Mouse (Mus musculus): ENCODE measurements at regions not wholly inside any gene's neighbourhood (a gene's known extent, or its start where the extent isn't known, plus 50 kb on each side); places are given as distances from the start of the nearest gene placed in this dataset.

- no peak for DNase-seq (ENCODE audit: low spot score in 2 of 2)
These were observed 268.5 kb downstream of the AW209491 start for GRCm38 (mm10) chr13:14898495-14898894.

GRCm38 (mm10) chr13:14930137-14930785 is 300.3 kb downstream of the AW209491 start:
- DNase-seq (ENCODE audit: low spot score in 2 of 2) = no peak

GRCm38 (mm10) chr13:14966187-14966726 is 336.3 kb downstream of the AW209491 start:
- DNase-seq (ENCODE audit: low spot score in 2 of 2) = no peak

- no peak for DNase-seq (ENCODE audit: low spot score in 2 of 2)
These were observed 372.7 kb downstream of the AW209491 start for GRCm38 (mm10) chr13:15002700-15003099.

- no peak for DNase-seq (ENCODE audit: low spot score in 2 of 2)
These were observed 381.7 kb downstream of the AW209491 start for GRCm38 (mm10) chr13:15011638-15012037.

GRCm38 (mm10) chr13:15018811-15019745 is 389.1 kb downstream of the AW209491 start:
- DNase-seq (ENCODE audit: low spot score in 2 of 2) = no peak

- no peak for DNase-seq (ENCODE audit: low spot score in 2 of 2)
These were observed 396.6 kb downstream of the AW209491 start for GRCm38 (mm10) chr13:15026601-15027000.

- DNase-seq (ENCODE audit: low spot score in 2 of 2) = no peak
These were observed 410.2 kb upstream of the Gli3 start for GRCm38 (mm10) chr13:15052667-15053375.

GRCm38 (mm10) chr13:15054705-15055104 is 408.3 kb upstream of the Gli3 start:
- no peak for DNase-seq (ENCODE audit: low spot score in 2 of 2)

GRCm38 (mm10) chr13:15078635-15079094 is 384.4 kb upstream of the Gli3 start:
- DNase-seq (ENCODE audit: low spot score in 2 of 2) = no peak

GRCm38 (mm10) chr13:15079148-15079547 is 383.9 kb upstream of the Gli3 start:
- no peak for DNase-seq (ENCODE audit: low spot score in 2 of 2)

GRCm38 (mm10) chr13:15082255-15082932 is 380.6 kb upstream of the Gli3 start:
- DNase-seq (ENCODE audit: low spot score in 2 of 2) = no peak

GRCm38 (mm10) chr13:15094836-15095235 is 368.2 kb upstream of the Gli3 start:
- no peak for DNase-seq (ENCODE audit: low spot score in 2 of 2)

- peak in 1 of 2 experiments; percentile 0 for DNase-seq (ENCODE audit: low spot score in 2 of 2)
These were observed 355.2 kb upstream of the Gli3 start for GRCm38 (mm10) chr13:15107753-15108305.

- no peak for DNase-seq (ENCODE audit: low spot score in 2 of 2)
These were observed 349.7 kb upstream of the Gli3 start for GRCm38 (mm10) chr13:15113383-15113782.

GRCm38 (mm10) chr13:15130249-15130648 is 332.8 kb upstream of the Gli3 start:
- DNase-seq (ENCODE audit: low spot score in 2 of 2) = no peak

GRCm38 (mm10) chr13:15146167-15146566 is 316.9 kb upstream of the Gli3 start:
- DNase-seq (ENCODE audit: low spot score in 2 of 2) = no peak

- no peak for DNase-seq (ENCODE audit: low spot score in 2 of 2)
These were observed 282.1 kb upstream of the Gli3 start for GRCm38 (mm10) chr13:15180898-15181297.

- DNase-seq (ENCODE audit: low spot score in 2 of 2) = no peak
These were observed 251.2 kb upstream of the Gli3 start for GRCm38 (mm10) chr13:15211635-15212352.

GRCm38 (mm10) chr13:15212353-15212850 is 250.6 kb upstream of the Gli3 start:
- no peak for DNase-seq (ENCODE audit: low spot score in 2 of 2)
